Mouse (Mus musculus): ENCODE measurements around the gene Krtap5-2. TPM values are rescaled to one million over a fixed set of nuclear protein-coding genes. Genes with fewer than 3 reads are reported as not detected.
"Not testable (repeated sequence)": the region's sequence is repeated elsewhere in the genome, so short reads cannot be mapped to it uniquely, and the experiment has no call there.

Gene Krtap5-2
- total RNA-seq, 2 experiments from 2014 or later, result not detected

- intact Hi-C loops (cut with DNase I; ENCODE audit: low total_unique reads), result no loop called here
- DNase-seq, result no peak
Observed at GRCm38 (mm10) chr7:142144507-142144906, 31.3 kb downstream of the Krtap5-2 start, which contains the start of gene Gm45337. Gene Gm45337 (minus strand): TSS chr7:142144607.

GRCm38 (mm10) chr7:142143506-142144010, 32.2 kb downstream of the Krtap5-2 start:
- DNase-seq; intact Hi-C loops (cut with DNase I; ENCODE audit: low total_unique reads): not testable (repeated sequence)

- intact Hi-C loops (cut with DNase I; ENCODE audit: low total_unique reads), result no loop called here
- no peak for DNase-seq
Observed at GRCm38 (mm10) chr7:142140696-142141095, 35.1 kb downstream of the Krtap5-2 start.

DNA sequence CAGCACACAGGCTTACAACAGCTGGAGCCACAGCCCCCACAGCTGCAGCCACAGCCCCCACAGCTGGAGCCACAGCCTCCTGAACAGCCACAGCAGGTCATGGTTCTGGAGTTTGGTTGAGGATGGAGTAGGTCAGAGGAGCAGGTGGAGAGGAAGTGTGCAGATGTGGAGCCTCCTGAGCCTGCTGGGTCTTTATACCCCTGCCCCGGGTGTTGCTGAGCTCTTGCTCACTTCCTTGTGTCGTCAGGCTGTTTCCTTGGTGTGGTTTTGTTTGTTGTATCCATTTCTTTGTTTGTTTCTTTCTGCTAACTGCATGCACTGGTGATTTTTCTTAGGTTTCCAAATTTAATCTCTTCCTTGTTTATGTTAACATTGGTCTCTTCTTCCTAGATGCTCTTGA, 39.9 kb downstream of the Krtap5-2 start, which contains the start of gene Gm39115:
Gene Gm39115, minus strand, starts transcription at position 101 of the 400 bp plus-strand sequence.
- intact Hi-C loops (cut with DNase I; ENCODE audit: low total_unique reads); DNase-seq: not testable (repeated sequence)

DNA sequence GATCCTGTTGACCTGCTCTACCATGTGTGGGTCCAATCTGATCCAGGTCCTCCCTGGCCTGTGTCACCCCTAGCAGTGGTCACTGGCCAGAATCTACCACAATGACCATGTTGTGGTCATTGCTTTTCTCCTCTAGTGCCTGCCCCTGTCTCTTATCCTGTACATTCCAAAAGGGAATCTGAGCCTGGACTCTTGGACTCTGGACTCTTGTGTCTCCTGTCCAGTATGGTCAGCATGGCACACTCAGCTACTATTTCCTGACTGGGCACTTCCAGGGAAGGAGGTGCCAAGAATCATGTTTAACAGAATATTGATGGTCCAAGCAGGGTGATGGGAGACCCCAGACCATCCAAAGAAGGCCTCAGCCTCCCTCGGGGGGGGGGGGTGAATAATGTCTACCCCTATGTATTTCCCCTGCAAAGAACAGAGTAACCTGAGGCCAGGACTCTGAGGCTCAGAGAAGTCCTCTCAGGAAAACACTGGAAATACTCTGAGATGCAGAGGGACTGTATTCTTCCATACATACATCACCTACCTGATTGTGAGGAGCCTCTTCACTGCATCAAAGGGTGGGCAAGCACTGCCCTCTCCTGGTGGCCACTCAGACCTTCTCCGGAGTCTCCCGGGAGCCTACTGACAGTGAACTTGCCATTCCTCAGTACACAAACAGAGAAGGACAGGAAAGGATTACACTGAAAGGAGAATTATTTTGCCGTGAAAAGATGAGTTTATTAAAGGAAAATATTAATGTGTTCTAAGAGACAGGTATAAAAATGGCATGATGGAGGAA, 41.4 kb downstream of the Krtap5-2 start:
- no peak for DNase-seq
- intact Hi-C loops (cut with DNase I; ENCODE audit: low total_unique reads), result no loop called here

- no peak for DNase-seq
- intact Hi-C loops (cut with DNase I; ENCODE audit: low total_unique reads), result no loop called here
Observed at GRCm38 (mm10) chr7:142128843-142129242, 47.0 kb downstream of the Krtap5-2 start.

Other genes starting within 250 kb of the Krtap5-2 start
- under 1 TPM; 0.35 to 0.58 TPM for gene Brsk2, start 226.3 kb downstream of the Krtap5-2 start, total RNA-seq (2021)
- gene Mob2, start 114.9 kb downstream of the Krtap5-2 start, total RNA-seq (2021), result 10 to 100 TPM; 26.6 to 32.0 TPM
- gene Dusp8, start 80.2 kb downstream of the Krtap5-2 start, total RNA-seq (2021), result 10 to 100 TPM; 16.5 to 24.6 TPM
- not detected for gene Gm45618, start 55.3 kb downstream of the Krtap5-2 start, total RNA-seq (2021)
- gene Gm39115, start 40.0 kb downstream of the Krtap5-2 start, total RNA-seq (2021), result not detected
- not detected for gene Gm45337, start 31.4 kb downstream of the Krtap5-2 start, total RNA-seq (2021)
- gene Gm29735, start 18.9 kb downstream of the Krtap5-2 start, total RNA-seq (2021), result not detected
- not detected for gene Gm4553, start 10.3 kb downstream of the Krtap5-2 start, total RNA-seq (2021)
- not detected for gene Gm10153, start 14.4 kb upstream of the Krtap5-2 start, total RNA-seq (2021)
- not detected for gene Krtap5-3, start 25.4 kb upstream of the Krtap5-2 start, total RNA-seq (2021)
- not detected for gene Gm7579, start 35.9 kb upstream of the Krtap5-2 start, total RNA-seq (2021)
- gene Krtap5-5, start 54.0 kb upstream of the Krtap5-2 start, total RNA-seq (2021), result not detected
- not detected for gene Gm40460, start 65.1 kb upstream of the Krtap5-2 start, total RNA-seq (2021)
- not detected for gene Gm2431, start 82.3 kb upstream of the Krtap5-2 start, total RNA-seq (2021)
- gene Gm4559, start 98.4 kb upstream of the Krtap5-2 start, total RNA-seq (2021), result not detected
- gene Krtap5-1, start 121.1 kb upstream of the Krtap5-2 start, total RNA-seq (2021), result not detected
- not detected for gene Krtap5-4, start 127.5 kb upstream of the Krtap5-2 start, total RNA-seq (2021)
- gene Ifitm10, start 197.7 kb upstream of the Krtap5-2 start, total RNA-seq (2021), result 1 to 10 TPM; 6.7 to 8.4 TPM
- gene Gm49369, start 206.7 kb upstream of the Krtap5-2 start, total RNA-seq (2021), result 1 to 10 TPM; 1.0 to 4.1 TPM
- gene Ctsd, start 212.0 kb upstream of the Krtap5-2 start, total RNA-seq (2021), result 100 to 1,000 TPM; 268 to 284 TPM